Mouse (Mus musculus) brain, embryonic 14.5 days (tissue): ENCODE results near the gene ccdc198.

Source experiments
- CTCF ChIP-seq: fragments of 200-500 bp; IDR thresholded peaks from 2 replicates; pipeline ENCODE4 v1.5.1; 2012; ENCODE audit warnings: inconsistent platforms, mild to moderate bottlenecking, moderate library complexity, borderline replicate concordance; ENCODE audit not compliant: insufficient read depth, insufficient read length; ENCODE audit errors: extremely low read depth
- POLR2A ChIP-seq: fragments of 200-500 bp; IDR thresholded peaks from 2 replicates; pipeline ENCODE4 v1.6.1; 2012; ENCODE audit warnings: mild to moderate bottlenecking, inconsistent platforms, borderline replicate concordance; ENCODE audit not compliant: poor library complexity, insufficient read depth, insufficient read length, severe bottlenecking; ENCODE audit errors: extremely low read depth

- no peak for TF ChIP-seq CTCF
- TF ChIP-seq POLR2A, result no peak
Observed at GRCm38 (mm10) chr14:49173290-49174135, 71.8 kb downstream of the ccdc198 start.
